13 mouse cellular contexts compared by ENCODE assay signal in genomic region chr8:70247841-70248240, GRCm38 (mm10).
"Had no signal": no experiment of that assay in that cellular context is flagged by ENCODE, and none has a peak within 500 bp of the region (broad histone marks: within the 10 kb centered on the region; RNA-seq: fewer than 3 reads in every experiment).

No protein-coding gene starts in this region.

- H3K4me2 ChIP-seq: liver, embryonic 11.5 days; liver, embryonic 15.5 days had no signal

- H3K9me3 ChIP-seq: limb, embryonic 10.5 days; liver, embryonic 15.5 days had no signal

- ATAC-seq: lung, postnatal 0 days had no signal

- H3K27ac ChIP-seq: layer of hippocampus, adult 2 months; limb, embryonic 10.5 days; liver, embryonic 15.5 days; stomach, postnatal 0 days had no signal

- H3K4me1 ChIP-seq: limb, embryonic 10.5 days had no signal

- H3K9ac ChIP-seq: liver, embryonic 15.5 days had no signal

- H3K4me3 ChIP-seq: layer of hippocampus, adult 2 months; limb, embryonic 10.5 days; liver, embryonic 15.5 days had no signal

- DNase-seq: kidney, adult 18-20 months; kidney, postnatal 10 days; kidney, postnatal 4 days; lung, adult 2 months; lung, postnatal 36 days; right cerebral cortex, adult 18-20 months; thymus, postnatal 4 days had no signal

- H3K27me3 ChIP-seq: liver, embryonic 15.5 days had no signal
